Mouse (Mus musculus): ENCODE measurements at regions not wholly inside any gene's neighbourhood (a gene's known extent, or its start where the extent isn't known, plus 50 kb on each side); places are given as distances from the start of the nearest gene placed in this dataset.

- intact Hi-C loops (cut with DNase I) = no loop called here
- DNase-seq (ENCODE audit: low spot score in 2 of 2) = no peak
Measured at GRCm38 (mm10) chr3:17201773-17202172, 746.4 kb upstream of the Cypt12 start.

DNA sequence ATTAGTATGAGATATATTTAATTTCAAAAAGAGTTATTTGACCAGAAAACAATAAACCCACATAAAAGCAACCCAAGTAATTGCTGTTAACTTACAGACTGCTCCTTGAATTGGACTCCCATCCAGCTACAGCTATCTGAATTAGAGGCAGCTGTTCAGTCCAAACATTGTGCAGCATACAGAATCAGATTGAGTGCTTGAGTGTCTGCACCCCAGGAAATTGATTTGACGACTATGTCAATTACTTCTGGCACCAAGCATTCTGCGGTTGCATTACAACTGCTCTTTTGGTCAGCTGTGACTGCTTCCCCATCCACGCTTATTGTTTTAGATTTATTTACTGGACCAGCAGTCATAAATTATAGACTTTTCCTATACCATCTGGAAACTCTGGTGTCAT lies 734.2 kb upstream of the Cypt12 start:
- DNase-seq (ENCODE audit: low spot score in 2 of 2) = no peak
- intact Hi-C loops (cut with DNase I) = no loop called here

GRCm38 (mm10) chr3:17216825-17217224 lies 731.4 kb upstream of the Cypt12 start:
- intact Hi-C loops (cut with DNase I) = no loop called here
- DNase-seq (ENCODE audit: low spot score in 2 of 2) = no peak

DNA sequence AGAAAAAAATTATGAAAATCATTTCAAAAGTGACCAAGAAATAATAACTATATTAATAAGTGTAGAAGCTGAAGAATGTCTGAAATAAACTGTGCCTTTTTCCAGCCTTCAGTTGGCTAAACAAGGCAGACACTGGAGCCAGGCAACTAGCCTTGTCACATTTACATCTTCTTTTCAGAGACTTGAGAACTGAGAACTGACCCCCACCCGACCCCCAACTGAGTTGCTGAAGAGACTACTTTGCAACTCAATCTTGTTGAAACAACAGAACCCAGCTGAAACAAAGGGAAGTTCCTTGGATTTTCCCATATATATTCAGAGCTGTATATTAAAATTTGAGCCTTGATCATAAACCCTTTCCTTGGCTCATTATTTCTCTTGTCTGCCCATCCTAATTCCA lies 709.8 kb upstream of the Cypt12 start:
- intact Hi-C loops (cut with DNase I) = no loop called here
- DNase-seq (ENCODE audit: low spot score in 2 of 2) = no peak

GRCm38 (mm10) chr3:17258397-17258796 lies 689.8 kb upstream of the Cypt12 start:
- no peak for DNase-seq (ENCODE audit: low spot score in 2 of 2)
- intact Hi-C loops (cut with DNase I) = no loop called here

DNA sequence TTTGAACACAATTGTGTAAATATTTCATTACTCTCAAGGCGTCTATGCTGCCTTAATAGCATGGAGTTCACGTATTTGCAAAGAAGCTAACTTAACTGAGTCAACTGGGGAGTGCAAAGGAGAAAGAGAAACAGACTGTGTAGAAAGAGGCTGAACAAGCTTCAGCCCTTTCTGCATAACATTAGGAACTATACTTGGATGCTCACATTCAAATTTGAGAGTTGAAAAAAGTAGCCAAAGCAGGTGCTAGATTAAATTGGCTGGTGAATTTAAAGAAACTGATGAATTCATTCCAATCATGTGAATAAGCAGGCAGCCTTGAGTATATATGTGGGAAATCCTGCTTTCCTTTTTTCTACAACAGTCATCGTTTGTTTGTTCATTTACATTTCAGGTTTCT lies 689.1 kb upstream of the Cypt12 start:
- intact Hi-C loops (cut with DNase I) = no loop called here
- DNase-seq (ENCODE audit: low spot score in 2 of 2) = no peak

DNA sequence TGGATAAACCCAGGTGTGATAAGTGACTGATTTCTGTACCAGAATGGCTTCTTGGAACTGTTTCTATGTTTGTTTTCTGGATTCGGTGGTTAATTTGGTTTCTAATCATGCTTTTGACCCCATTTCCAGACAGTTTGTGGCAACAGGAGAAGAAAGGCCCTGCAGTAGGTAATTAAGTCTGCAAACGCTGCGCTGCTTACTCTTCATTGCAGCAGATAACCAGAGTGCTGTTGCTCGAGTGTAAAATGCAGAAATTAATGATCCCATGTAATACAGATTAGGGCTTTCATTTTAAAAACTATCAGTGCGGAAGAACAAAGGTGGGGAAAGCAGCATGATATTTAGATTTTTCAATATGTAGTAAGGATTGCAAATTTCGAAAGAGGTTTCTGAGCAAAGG lies 667.0 kb upstream of the Cypt12 start:
- intact Hi-C loops (cut with DNase I) = no loop called here
- DNase-seq (ENCODE audit: low spot score in 2 of 2) = no peak

- no peak for DNase-seq (ENCODE audit: low spot score in 2 of 2)
- intact Hi-C loops (cut with DNase I) = no loop called here
Measured at GRCm38 (mm10) chr3:17282881-17283280, 665.3 kb upstream of the Cypt12 start.

DNA sequence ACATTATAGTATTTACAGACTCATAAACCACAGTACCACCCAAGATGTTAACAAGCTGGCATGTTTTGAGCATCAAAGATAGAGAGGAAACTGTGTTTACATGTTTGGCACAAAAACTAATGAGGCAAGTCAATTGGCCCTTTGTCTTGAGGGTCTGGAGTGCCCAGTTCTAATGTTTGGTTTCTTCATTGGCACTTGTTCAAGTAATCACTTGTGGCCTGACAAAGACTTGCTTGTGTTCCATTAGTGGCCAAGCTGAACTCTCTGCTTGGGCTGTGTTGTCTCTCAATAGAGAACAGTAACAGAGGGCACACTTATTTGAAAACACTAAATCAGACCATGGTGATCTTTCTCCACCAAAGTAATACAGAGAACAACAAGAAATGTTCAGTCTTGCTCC lies 630.7 kb upstream of the Cypt12 start:
- intact Hi-C loops (cut with DNase I) = no loop called here
- no peak for DNase-seq (ENCODE audit: low spot score in 2 of 2)

DNA sequence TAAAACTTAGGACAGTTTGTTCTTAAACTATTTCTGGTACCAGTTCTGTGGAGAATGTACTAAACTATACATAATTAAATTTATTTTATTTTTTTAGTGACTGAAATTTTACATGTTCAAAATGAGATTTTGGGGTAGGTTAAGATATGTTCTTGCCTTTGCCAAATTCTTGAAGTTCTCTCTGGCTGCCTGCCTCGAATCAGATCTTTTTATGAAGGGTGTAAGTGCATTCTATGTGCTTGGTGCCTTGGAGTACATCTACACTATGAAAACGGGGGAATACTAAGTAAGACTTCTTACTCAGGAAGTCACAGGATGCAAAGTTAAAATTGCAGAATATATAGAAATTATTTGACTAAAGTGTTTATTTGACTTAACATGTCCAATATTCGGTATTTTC lies 629.8 kb upstream of the Cypt12 start:
- no peak for DNase-seq (ENCODE audit: low spot score in 2 of 2)

GRCm38 (mm10) chr3:17319213-17319612 lies 629.0 kb upstream of the Cypt12 start:
- DNase-seq (ENCODE audit: low spot score in 2 of 2) = peak; percentile 18 to 38

More for the DNA sequence above, 629.8 kb upstream of the Cypt12 start:
- intact Hi-C loops (cut with DNase I) = no loop called here

DNA sequence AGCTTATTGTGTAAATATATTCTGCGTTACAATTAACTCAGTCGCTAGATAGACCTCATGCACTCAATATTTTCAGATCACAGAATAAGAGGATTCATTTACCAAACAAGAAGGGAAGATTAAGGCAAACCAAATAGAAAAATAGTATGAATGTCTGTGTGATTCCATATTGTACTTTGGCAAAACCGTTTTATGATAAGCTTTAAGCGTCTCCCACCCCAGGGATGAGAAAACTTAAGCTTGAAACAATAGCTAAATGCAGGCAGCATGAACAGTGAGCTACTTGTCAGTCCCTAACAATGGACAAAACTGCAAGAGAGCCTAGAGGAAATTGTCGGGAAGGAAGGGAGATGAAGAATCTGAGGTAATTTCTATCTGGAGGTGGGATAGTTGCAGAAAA lies 628.3 kb upstream of the Cypt12 start:
- DNase-seq (ENCODE audit: low spot score in 2 of 2) = no peak
- intact Hi-C loops (cut with DNase I) = no loop called here

More at GRCm38 (mm10) chr3:17319213-17319612, 629.0 kb upstream of the Cypt12 start:
- intact Hi-C loops (cut with DNase I) = no loop called here

DNA sequence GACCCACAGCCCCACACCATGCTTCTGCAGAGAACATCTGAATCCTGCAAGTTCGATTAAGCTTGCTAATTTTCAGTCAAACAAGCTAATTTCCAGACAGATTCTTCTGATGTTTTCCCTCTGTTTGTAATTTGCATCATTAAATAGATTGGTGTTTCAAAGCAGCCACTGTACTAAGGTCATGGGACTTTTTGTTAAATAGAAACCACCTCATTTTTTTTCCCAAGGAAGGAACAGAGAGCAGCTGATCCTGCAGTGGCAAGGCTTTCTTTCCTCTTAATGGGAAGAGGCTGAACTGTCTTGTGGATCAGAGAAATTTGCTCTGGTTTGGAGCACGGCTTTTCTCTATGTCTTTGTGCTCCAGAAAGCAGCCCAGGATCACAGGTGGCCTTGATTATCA lies 625.9 kb upstream of the Cypt12 start:
- intact Hi-C loops (cut with DNase I) = no loop called here

GRCm38 (mm10) chr3:17324816-17325215 lies 623.4 kb upstream of the Cypt12 start:
- intact Hi-C loops (cut with DNase I) = loop anchor here (5.0 kb wide), 1 partner anchor 388 kb away; no protein-coding TSS in a partner anchor
- DNase-seq (ENCODE audit: low spot score in 2 of 2) = no peak

More for the DNA sequence above, 625.9 kb upstream of the Cypt12 start:
- no peak for DNase-seq (ENCODE audit: low spot score in 2 of 2)

DNA sequence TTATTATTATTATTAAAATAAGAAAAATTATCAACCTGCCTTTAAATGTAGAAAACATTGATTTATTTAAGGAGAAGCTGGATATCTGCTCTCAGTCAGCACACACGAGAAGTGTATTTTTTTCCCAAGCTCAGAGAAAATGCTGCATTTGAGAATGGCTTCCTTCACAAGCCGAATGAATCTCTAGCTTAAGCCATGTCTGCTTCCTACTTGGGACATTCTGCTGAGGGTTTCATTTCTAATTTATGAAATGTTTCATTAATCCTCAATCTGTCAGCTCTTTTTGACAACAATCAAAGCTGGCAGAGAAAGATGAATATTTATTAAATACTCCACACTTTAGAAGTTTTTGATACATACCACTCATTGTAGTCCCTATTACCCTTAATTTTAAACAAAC lies 622.4 kb upstream of the Cypt12 start:
- no peak for DNase-seq (ENCODE audit: low spot score in 2 of 2)
- intact Hi-C loops (cut with DNase I) = loop anchor here (2.0 to 5.0 kb wide), 2 partner anchors 389 to 459 kb away; no protein-coding TSS in a partner anchor

- intact Hi-C loops (cut with DNase I) = loop anchor here (2.0 to 5.0 kb wide), 2 partner anchors 389 to 459 kb away; no protein-coding TSS in a partner anchor
Measured at GRCm38 (mm10) chr3:17326292-17326691, 621.9 kb upstream of the Cypt12 start.

GRCm38 (mm10) chr3:17326774-17327173 lies 621.4 kb upstream of the Cypt12 start:
- no peak for DNase-seq (ENCODE audit: low spot score in 2 of 2)
- intact Hi-C loops (cut with DNase I) = loop anchor here (2.0 to 5.0 kb wide), 2 partner anchors 389 to 458 kb away; no protein-coding TSS in a partner anchor

More at GRCm38 (mm10) chr3:17326292-17326691, 621.9 kb upstream of the Cypt12 start:
- DNase-seq (ENCODE audit: low spot score in 2 of 2) = no peak

GRCm38 (mm10) chr3:17327706-17328105 lies 620.5 kb upstream of the Cypt12 start:
- DNase-seq (ENCODE audit: low spot score in 2 of 2) = no peak
- intact Hi-C loops (cut with DNase I) = loop anchor here (2.0 to 5.0 kb wide), 2 partner anchors 390 to 457 kb away; no protein-coding TSS in a partner anchor

DNA sequence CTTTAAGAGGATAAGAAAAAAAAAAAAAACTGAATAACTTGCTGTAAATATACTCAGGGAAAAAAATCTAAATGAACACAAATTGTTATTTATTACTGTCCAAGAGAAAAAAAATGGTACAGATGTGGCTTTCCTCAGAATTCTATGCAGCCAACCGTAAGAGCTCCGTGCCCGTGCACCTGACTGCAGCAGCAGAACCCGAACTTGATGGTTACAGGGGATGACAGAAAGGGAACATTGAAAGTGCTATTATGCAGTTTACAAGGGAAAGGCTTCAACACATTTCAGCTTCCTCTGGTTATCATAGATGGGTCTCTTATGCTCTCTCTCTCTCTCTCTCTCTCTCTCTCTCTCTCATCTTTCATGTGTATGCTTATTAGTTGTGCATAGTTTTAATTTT lies 618.8 kb upstream of the Cypt12 start:
- no peak for DNase-seq (ENCODE audit: low spot score in 2 of 2)
- intact Hi-C loops (cut with DNase I) = loop anchor here (5.0 kb wide), 1 partner anchor 392 kb away; no protein-coding TSS in a partner anchor

GRCm38 (mm10) chr3:17330429-17331373 lies 617.5 kb upstream of the Cypt12 start:
- DNase-seq (ENCODE audit: low spot score in 2 of 2) = no peak
- intact Hi-C loops (cut with DNase I) = loop anchor here (5.0 kb wide), 1 partner anchor 513 kb away; no protein-coding TSS in a partner anchor

DNA sequence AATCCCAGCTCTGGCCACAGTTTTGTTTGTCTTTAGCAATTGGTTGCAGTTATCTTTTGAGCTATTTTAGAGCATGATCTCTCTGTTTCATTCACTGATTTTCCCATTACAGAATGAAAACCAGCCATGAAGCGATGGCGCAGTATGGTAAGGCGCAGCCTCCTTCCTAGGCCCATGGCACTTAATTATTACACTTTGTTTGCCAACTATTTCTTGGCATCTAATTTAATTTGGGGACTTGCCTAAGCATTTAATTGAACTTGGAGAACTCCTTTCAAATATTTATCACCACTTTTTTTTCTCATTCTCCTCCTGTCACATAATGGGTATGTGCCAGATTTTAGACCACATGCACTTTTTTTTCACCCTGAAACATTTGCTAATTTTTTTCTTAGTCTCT lies 588.0 kb upstream of the Cypt12 start:
- intact Hi-C loops (cut with DNase I) = no loop called here
- DNase-seq (ENCODE audit: low spot score in 2 of 2) = no peak

Measured in left cerebral cortex, postnatal 36 days (tissue).